Mouse (Mus musculus) lung, adult 18-20 months (tissue): ENCODE data around the gene Mrps34.
A peak's percentile ranks its signal among the peaks of the same experiment; 100 is the strongest.

Experiments used
- DNase-seq, 2 experiments: peaks; one replicate each; pipeline ENCODE4 v3.0.0; 2022; ENCODE audit warnings: mixed read lengths in 2 of 2

Gene Mrps34

GRCm38 (mm10) chr17:24881738-24882440 lies 13.0 kb upstream of the Mrps34 start:
- no peak for DNase-seq

- no peak for DNase-seq
These were observed 10.5 kb upstream of the Mrps34 start for GRCm38 (mm10) chr17:24884391-24884790.

- DNase-seq = no peak
These were observed 9.4 kb upstream of the Mrps34 start for GRCm38 (mm10) chr17:24885356-24886133.

GRCm38 (mm10) chr17:24886134-24886931 lies 8.6 kb upstream of the Mrps34 start, which contains the start of the genes Nubp2 and Spsb3:
TSS of gene Nubp2 (minus strand) at chr17:24886349.
TSS of gene Spsb3 (plus strand) at chr17:24886643.
- DNase-seq = peak; percentile 99

- DNase-seq = no peak
These were observed 8.0 kb upstream of the Mrps34 start for GRCm38 (mm10) chr17:24886932-24887271.

GRCm38 (mm10) chr17:24887291-24888080 lies 7.4 kb upstream of the Mrps34 start:
- DNase-seq = no peak

- no peak for DNase-seq
These were observed 6.1 kb upstream of the Mrps34 start for GRCm38 (mm10) chr17:24888862-24889261.

GRCm38 (mm10) chr17:24890151-24891092 lies 4.5 kb upstream of the Mrps34 start:
- no peak for DNase-seq

- no peak for DNase-seq
These were observed 3.6 kb upstream of the Mrps34 start for GRCm38 (mm10) chr17:24891321-24891720.

GRCm38 (mm10) chr17:24892785-24893184 lies 2.1 kb upstream of the Mrps34 start:
- no peak for DNase-seq

GRCm38 (mm10) chr17:24893276-24893675 lies 1.6 kb upstream of the Mrps34 start:
- no peak for DNase-seq

GRCm38 (mm10) chr17:24894061-24894994 lies 588 bp upstream of the Mrps34 start:
- DNase-seq = no peak

GRCm38 (mm10) chr17:24895571-24896240 lies 790 bp downstream of the Mrps34 start:
- DNase-seq = no peak

GRCm38 (mm10) chr17:24896241-24896992 lies 1.5 kb downstream of the Mrps34 start, which contains the start of gene Nme3:
TSS of gene Nme3 (plus strand) at chr17:24896500.
- peak; percentile 70 to 78 for DNase-seq

GRCm38 (mm10) chr17:24896993-24897269 lies 2.0 kb downstream of the Mrps34 start:
- DNase-seq = no peak

- no peak for DNase-seq
These were observed 2.7 kb downstream of the Mrps34 start for GRCm38 (mm10) chr17:24897600-24897999.

- no peak for DNase-seq
These were observed 3.3 kb downstream of the Mrps34 start for GRCm38 (mm10) chr17:24898041-24898854.

- DNase-seq = no peak
These were observed 4.2 kb downstream of the Mrps34 start for GRCm38 (mm10) chr17:24899153-24899552.
